Mouse (Mus musculus) kidney, adult 18-20 months (tissue): ENCODE data around the gene Vmn2r71.

Source experiments
- DNase-seq: peaks from one replicate; pipeline ENCODE4 v3.0.0; 2021

Gene Vmn2r71

GRCm38 (mm10) chr7:85562787-85563186, at the start of gene Vmn2r71:
Vmn2r71 (plus strand) TSS chr7:85563087.
- DNase-seq: no peak

- no peak for DNase-seq
Measured at GRCm38 (mm10) chr7:85542108-85542507, 20.8 kb upstream of the Vmn2r71 start.

- DNase-seq: no peak
Measured at GRCm38 (mm10) chr7:85543118-85543517, 19.8 kb upstream of the Vmn2r71 start.

- no peak for DNase-seq
Measured at GRCm38 (mm10) chr7:85569092-85569491, 6.2 kb downstream of the Vmn2r71 start, which contains the start of gene Vmn2r70. Vmn2r70 (minus strand) TSS chr7:85569192.
